Mouse (Mus musculus): ENCODE data around the gene Gcnt2.
"Not testable (repeated sequence)": the region's sequence is repeated elsewhere in the genome, so short reads cannot be mapped to it uniquely, and the experiment has no call there.

DNA sequence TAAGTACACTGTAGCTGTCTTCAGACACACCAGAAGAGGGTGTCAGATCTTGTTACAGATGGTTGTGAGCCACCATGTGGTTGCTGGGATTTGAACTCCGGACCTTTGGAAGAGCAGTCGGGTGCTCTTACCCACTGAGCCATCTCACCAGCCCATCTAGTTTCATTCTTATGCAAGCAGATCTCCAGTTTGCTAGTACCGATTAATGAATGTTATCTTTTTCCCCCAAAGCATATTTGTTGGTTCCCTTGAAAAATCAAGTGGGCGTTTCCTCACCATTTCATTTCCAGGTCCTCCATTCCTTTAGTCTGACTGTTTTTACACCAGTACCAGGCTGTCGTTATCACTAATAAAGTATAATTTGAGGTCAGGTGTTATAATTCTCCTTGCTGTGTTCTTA lies 139.0 kb downstream of the Gcnt2 start:
- not testable (repeated sequence) for TF ChIP-seq CHD2 (IDR thresholded peaks at IDR 0.05; ENCODE audit: low read depth, low read length); HCFC1 (IDR thresholded peaks at IDR 0.05; ENCODE audit: borderline replicate concordance, insufficient read depth, low read length); ZC3H11A (IDR thresholded peaks at IDR 0.05; ENCODE audit: borderline replicate concordance, low read depth, low read length)
